Mouse (Mus musculus): ENCODE results near the gene Smpd2. TPM values are rescaled to one million over a fixed set of nuclear protein-coding genes. Genes with fewer than 3 reads are reported as not detected.
A peak's percentile ranks its signal among the peaks of the same experiment; 100 is the strongest.

The Smpd2 gene
- total and polyA plus RNA-seq, 2 experiments from 2014 or later = 27.7 to 43.9 TPM

DNA sequence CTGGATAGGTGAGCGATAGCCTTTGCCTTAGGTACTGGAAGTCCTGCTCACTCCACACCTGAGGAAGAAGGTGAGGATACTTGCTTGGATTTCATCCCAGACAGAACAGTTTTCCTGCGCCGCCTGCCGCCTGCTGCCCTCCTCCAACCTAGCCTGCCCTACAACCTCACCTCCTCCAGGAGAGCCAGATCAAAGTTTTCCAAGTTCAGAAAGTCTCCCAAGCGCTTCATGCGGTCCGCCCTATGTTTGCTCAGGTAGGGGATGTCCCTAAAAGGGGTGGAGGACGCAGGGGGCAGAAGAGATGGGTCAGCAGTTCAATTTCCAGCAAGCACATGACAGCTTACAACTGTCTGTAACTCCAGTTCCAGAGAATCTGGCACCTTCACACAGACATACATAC is 875 bp downstream of the Smpd2 start:
- no peak for TF ChIP-seq CTCF (IDR thresholded peaks at IDR 0.05; ENCODE audit: low read depth)
- no peaks in the 10 kb centered on the region for H3K9me3 ChIP-seq (ENCODE audit: low read length)
- ATAC-seq (no peak), DNase-seq (no peak)
- H3K36me3 ChIP-seq (ENCODE audit: insufficient read depth) = peaks cover 29% of the 10 kb centered on the region
- no peak overlapping the region for H3K27ac ChIP-seq (ENCODE audit: low read depth, low read length)
- H3K9ac ChIP-seq = peak overlapping the region; percentile 69
- WGBS = 37% methylated on average over 8 of the region's 8 CpGs
- H3K4me3 ChIP-seq (ENCODE audit: low read depth, low read length) = peak overlapping the region; percentile 77
- H3K27me3 ChIP-seq (ENCODE audit: insufficient read depth, low read length) = no peaks in the 10 kb centered on the region
- peak overlapping the region; percentile 96 for H3K4me2 ChIP-seq (ENCODE audit: low read depth)
- peaks cover 12% of the 10 kb centered on the region for H3K4me1 ChIP-seq (ENCODE audit: insufficient read depth)

- WGBS = 45% methylated on average over 7 of the region's 7 CpGs
- H3K4me1 ChIP-seq (ENCODE audit: insufficient read depth) = peaks cover 12% of the 10 kb centered on the region
- no peaks in the 10 kb centered on the region for H3K27me3 ChIP-seq (ENCODE audit: insufficient read depth, low read length)
- ATAC-seq (no peak), DNase-seq (no peak)
- H3K9me3 ChIP-seq (ENCODE audit: low read length) = no peaks in the 10 kb centered on the region
- H3K36me3 ChIP-seq (ENCODE audit: insufficient read depth) = peaks cover 32% of the 10 kb centered on the region
- H3K9ac ChIP-seq = peak overlapping the region; percentile 69; the same call in 1 of the 2 replicates
- no peak for TF ChIP-seq CTCF (IDR thresholded peaks at IDR 0.05; ENCODE audit: low read depth)
- H3K4me2 ChIP-seq (ENCODE audit: low read depth) = peak overlapping the region; percentile 96
- H3K4me3 ChIP-seq (ENCODE audit: low read depth, low read length) = 0 out of 2 replicates have a peak overlapping the region, but pooled peaks have one; percentile 77
- no peak overlapping the region for H3K27ac ChIP-seq (ENCODE audit: low read depth, low read length)
These were observed 1.3 kb downstream of the Smpd2 start for GRCm38 (mm10) chr10:41488877-41489276.

DNA sequence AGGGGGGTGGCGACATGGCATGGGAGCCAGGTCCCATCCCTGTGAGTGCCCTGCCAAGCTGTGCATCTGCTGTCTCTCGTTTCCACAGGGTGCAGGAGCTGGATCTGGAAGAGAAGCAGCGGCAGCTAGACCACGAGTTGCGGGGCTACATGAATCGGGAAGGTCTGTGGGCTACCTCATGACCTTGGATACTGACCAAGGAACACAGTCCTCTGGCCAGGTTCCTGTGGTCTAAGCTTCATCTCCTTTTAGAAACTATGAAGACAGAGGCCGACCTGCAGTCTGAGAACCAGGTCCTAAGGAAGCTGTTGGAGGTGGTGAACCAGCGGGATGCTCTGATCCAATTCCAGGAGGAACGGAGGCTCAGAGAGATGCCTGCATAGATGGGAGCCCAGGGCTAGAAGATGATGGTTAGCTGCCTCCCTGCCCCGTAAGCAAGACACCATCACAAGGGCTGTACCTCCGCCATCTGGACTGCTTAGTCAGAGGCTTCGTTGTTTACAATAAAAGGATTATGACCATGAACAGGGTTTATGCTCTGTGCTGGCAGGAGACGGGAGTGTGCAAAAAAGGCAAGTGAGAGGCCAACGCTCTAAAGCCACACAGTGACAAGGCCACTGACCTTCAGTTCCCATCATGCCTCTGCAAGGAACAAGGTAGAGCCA is 3.5 kb downstream of the Smpd2 start:
- no peaks in the 10 kb centered on the region for H3K9me3 ChIP-seq (ENCODE audit: low read length)
- peaks cover 52% of the 10 kb centered on the region for H3K36me3 ChIP-seq (ENCODE audit: insufficient read depth)
- H3K9ac ChIP-seq = no peak overlapping the region
- TF ChIP-seq CTCF (IDR thresholded peaks at IDR 0.05; ENCODE audit: low read depth) = no peak
- peaks cover 12% of the 10 kb centered on the region for H3K4me1 ChIP-seq (ENCODE audit: insufficient read depth)
- H3K27ac ChIP-seq (ENCODE audit: low read depth, low read length) = no peak overlapping the region
- DNase-seq (no peak), ATAC-seq (no peak)
- H3K27me3 ChIP-seq (ENCODE audit: insufficient read depth, low read length) = no peaks in the 10 kb centered on the region
- H3K4me3 ChIP-seq (ENCODE audit: low read depth, low read length) = no peak overlapping the region
- H3K4me2 ChIP-seq (ENCODE audit: low read depth) = no peak overlapping the region
- WGBS = 80% methylated on average over 14 of the region's 14 CpGs

GRCm38 (mm10) chr10:41485778-41486177 is 4.4 kb downstream of the Smpd2 start:
- Histone ChIP-seq H3K4me1 (ENCODE audit: insufficient read depth) (peaks cover 12% of the 10 kb centered on the region), H3K4me2 (ENCODE audit: low read depth) (no peak overlapping the region), H3K9ac (no peak overlapping the region), H3K4me3 (ENCODE audit: low read depth, low read length) (no peak overlapping the region), H3K36me3 (ENCODE audit: insufficient read depth) (peaks cover 56% of the 10 kb centered on the region), H3K27me3 (ENCODE audit: insufficient read depth, low read length) (no peaks in the 10 kb centered on the region), H3K9me3 (ENCODE audit: low read length) (no peaks in the 10 kb centered on the region), H3K27ac (ENCODE audit: low read depth, low read length) (no peak overlapping the region)
- WGBS = 94% methylated on average over 16 of the region's 16 CpGs
- TF ChIP-seq CTCF (IDR thresholded peaks at IDR 0.05; ENCODE audit: low read depth) = no peak
- ATAC-seq (no peak), DNase-seq (no peak)

GRCm38 (mm10) chr10:41482446-41482845 is 7.7 kb downstream of the Smpd2 start:
- 82% methylated on average over 7 of the region's 7 CpGs for WGBS
- ATAC-seq = no peak
- H3K27ac ChIP-seq (ENCODE audit: low read depth, low read length) = no peak overlapping the region
- no peak overlapping the region for H3K9ac ChIP-seq
- no peaks in the 10 kb centered on the region for H3K9me3 ChIP-seq (ENCODE audit: low read length)
- H3K36me3 ChIP-seq (ENCODE audit: insufficient read depth) = peaks cover 56% of the 10 kb centered on the region
- no peak for TF ChIP-seq CTCF (IDR thresholded peaks at IDR 0.05; ENCODE audit: low read depth)
- no peaks in the 10 kb centered on the region for H3K27me3 ChIP-seq (ENCODE audit: insufficient read depth, low read length)
- H3K4me2 ChIP-seq (ENCODE audit: low read depth) = no peak overlapping the region
- H3K4me1 ChIP-seq (ENCODE audit: insufficient read depth) = peaks cover 3% of the 10 kb centered on the region; the same call in 1 of the 2 replicates
- DNase-seq = no peak
- no peak overlapping the region for H3K4me3 ChIP-seq (ENCODE audit: low read depth, low read length)

DNA sequence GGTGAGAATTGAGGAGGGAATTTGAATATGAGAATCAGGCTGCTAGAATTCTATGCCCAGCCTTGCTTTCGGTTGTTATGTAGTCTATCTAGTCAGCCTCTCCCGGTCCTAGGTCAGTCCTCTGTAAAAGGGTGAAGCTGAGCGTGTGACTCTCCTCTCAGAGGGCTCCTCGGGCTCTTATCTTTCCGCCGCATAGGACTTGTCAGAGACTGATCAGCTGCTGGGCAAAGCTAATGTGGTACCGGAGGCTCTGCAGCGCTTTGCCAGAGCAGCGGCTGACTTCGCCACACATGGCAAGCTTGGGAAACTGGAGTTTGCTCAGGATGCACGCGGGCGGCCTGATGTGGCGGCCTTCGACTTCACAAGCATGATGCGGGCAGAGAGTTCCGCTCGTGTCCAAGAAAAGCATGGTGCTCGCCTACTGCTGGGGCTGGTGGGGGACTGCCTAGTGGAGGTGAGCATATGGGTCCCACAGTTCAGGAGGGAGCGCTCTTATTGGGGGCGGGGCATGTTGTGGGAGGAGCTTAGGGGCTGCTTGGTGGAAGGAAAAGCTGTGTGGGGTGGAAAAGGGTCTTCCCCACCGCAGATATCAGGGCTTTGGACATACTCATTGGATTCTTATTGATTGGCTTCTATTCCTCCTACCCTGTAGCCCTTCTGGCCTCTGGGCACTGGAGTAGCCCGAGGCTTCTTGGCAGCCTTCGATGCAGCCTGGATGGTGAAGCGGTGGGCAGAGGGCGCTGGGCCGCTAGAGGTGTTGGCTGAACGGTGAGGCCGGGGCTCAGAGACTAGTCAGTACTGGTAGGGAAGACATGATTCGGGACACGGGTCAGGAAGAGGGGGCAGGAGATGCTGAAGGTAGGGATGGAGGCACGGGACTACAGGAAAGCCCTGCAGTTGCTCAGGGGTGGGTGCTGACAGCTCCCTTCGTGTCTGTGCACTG is 9.0 kb downstream of the Smpd2 start:
- Histone ChIP-seq H3K4me3 (ENCODE audit: low read depth, low read length) (no peak overlapping the region), H3K27ac (ENCODE audit: low read depth, low read length) (no peak overlapping the region), H3K27me3 (ENCODE audit: insufficient read depth, low read length) (no peaks in the 10 kb centered on the region), H3K9me3 (ENCODE audit: low read length) (no peaks in the 10 kb centered on the region), H3K36me3 (ENCODE audit: insufficient read depth) (peaks cover 45% of the 10 kb centered on the region), H3K9ac (no peak overlapping the region), H3K4me1 (ENCODE audit: insufficient read depth) (peaks cover 8% of the 10 kb centered on the region), H3K4me2 (ENCODE audit: low read depth) (no peak overlapping the region)
- TF ChIP-seq CTCF (IDR thresholded peaks at IDR 0.05; ENCODE audit: low read depth) = no peak
- no peak for ATAC-seq
- WGBS = 78% methylated on average over 33 of the region's 33 CpGs
- no peak for DNase-seq

GRCm38 (mm10) chr10:41479961-41480360 is 10.2 kb downstream of the Smpd2 start:
- Histone ChIP-seq H3K4me3 (ENCODE audit: low read depth, low read length) (no peak overlapping the region), H3K4me1 (ENCODE audit: insufficient read depth) (peaks cover 11% of the 10 kb centered on the region), H3K36me3 (ENCODE audit: insufficient read depth) (peaks cover 32% of the 10 kb centered on the region), H3K27ac (ENCODE audit: low read depth, low read length) (no peak overlapping the region), H3K9ac (no peak overlapping the region), H3K4me2 (ENCODE audit: low read depth) (no peak overlapping the region), H3K27me3 (ENCODE audit: insufficient read depth, low read length) (no peaks in the 10 kb centered on the region), H3K9me3 (ENCODE audit: low read length) (no peaks in the 10 kb centered on the region)
- TF ChIP-seq CTCF (IDR thresholded peaks at IDR 0.05; ENCODE audit: low read depth) = no peak
- 72% methylated on average over 3 of the region's 3 CpGs for WGBS
- DNase-seq = no peak
- ATAC-seq = no peak
